Mouse (Mus musculus): ENCODE measurements around the gene Ccl7.

DNA sequence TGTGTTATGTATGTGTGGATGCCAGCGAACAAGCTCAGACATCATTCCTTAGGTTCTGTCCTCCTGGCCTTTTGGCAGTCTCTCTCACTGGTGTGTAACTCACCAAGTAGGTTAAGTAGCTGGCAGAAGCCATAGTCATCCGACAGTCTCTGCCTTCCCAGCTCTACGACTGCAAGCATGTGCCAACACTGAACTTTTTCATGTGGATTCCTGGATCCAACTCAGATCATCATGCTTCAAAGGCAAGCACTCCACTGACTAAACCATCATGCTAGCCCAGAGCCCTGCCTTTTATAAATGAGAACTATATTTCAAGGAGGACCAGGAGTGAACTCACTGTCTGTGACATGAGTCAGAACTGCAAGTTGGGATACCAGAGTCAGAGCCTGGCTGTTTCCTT lies 28.2 kb downstream of the Ccl7 start:
- no peak for TF ChIP-seq FLI1 (IDR thresholded peaks at IDR 0.05; ENCODE audit: low read length)
- TF ChIP-seq GATA1 (IDR thresholded peaks at IDR 0.05; ENCODE audit: borderline replicate concordance, low read length), result no peak

Data from megakaryocyte, embryonic 14.5 days (primary cell).